22 mouse cellular contexts compared by ENCODE assay signal in genomic region chr10:118501571-118501970, GRCm38 (mm10).
DNase-seq lines count a peak whose midpoint lies in the region; ATAC-seq and TF ChIP-seq lines count a peak whose summit lies in the region.
"Had no signal": no experiment of that assay in that cellular context is flagged by ENCODE, and none has a peak within 500 bp of the region (broad histone marks: within the 10 kb centered on the region; RNA-seq: fewer than 3 reads in every experiment).

No protein-coding gene starts in this region.

- no peak overlapping the region for H3K27ac ChIP-seq in hindbrain, embryonic 12.5 days
- H3K27ac ChIP-seq in midbrain, embryonic 11.5 days (ENCODE audit: low read depth, low read length) = no peak overlapping the region
- H3K27ac ChIP-seq: forebrain, embryonic 10.5 days; forebrain, embryonic 13.5 days; gastrocnemius, adult 2 months; hindbrain, embryonic 13.5 days had no signal

- H3K4me2 ChIP-seq in hindbrain, embryonic 12.5 days (replicated peaks) = no peak overlapping the region
- no peak overlapping the region for H3K4me2 ChIP-seq in midbrain, embryonic 11.5 days
- H3K4me2 ChIP-seq: forebrain, embryonic 13.5 days; heart, embryonic 11.5 days; hindbrain, embryonic 13.5 days had no signal

- no peak for TF ChIP-seq POLR2A in lung, adult 2 months (IDR thresholded peaks at IDR 0.05; ENCODE audit: borderline replicate concordance, extremely low read depth, low read depth, low read length)

- no peak for TF ChIP-seq CTCF in lung, adult 2 months (IDR thresholded peaks at IDR 0.05; ENCODE audit: insufficient read depth, low read length)

- no peaks in the 10 kb centered on the region for H3K36me3 ChIP-seq in hindbrain, embryonic 12.5 days
- no peaks in the 10 kb centered on the region for H3K36me3 ChIP-seq in midbrain, embryonic 11.5 days (ENCODE audit: control insufficient read depth, insufficient read depth, low read length)
- H3K36me3 ChIP-seq: forebrain, embryonic 10.5 days; hindbrain, embryonic 13.5 days had no signal

- WGBS in lung, adult 2 months = 66% methylated on average over 3 of the region's 3 CpGs
- WGBS in hindbrain, embryonic 12.5 days = 84% methylated on average over 3 of the region's 3 CpGs
- 86% methylated on average over 3 of the region's 3 CpGs for WGBS in midbrain, embryonic 11.5 days

- no peak for ATAC-seq in hindbrain, embryonic 12.5 days (ENCODE audit: low FRiP score)
- ATAC-seq in midbrain, embryonic 11.5 days (ENCODE audit: low FRiP score) = no peak
- ATAC-seq: CD4-positive, CD25-positive, alpha-beta regulatory T cell, adult 4 months; forebrain, embryonic 13.5 days; forebrain, embryonic 16.5 days; hindbrain, embryonic 16.5 days had no signal

- H3K9ac ChIP-seq in hindbrain, embryonic 12.5 days = no peak overlapping the region
- no peak overlapping the region for H3K9ac ChIP-seq in midbrain, embryonic 11.5 days (ENCODE audit: low read length)
- H3K9ac ChIP-seq: forebrain, embryonic 13.5 days; hindbrain, embryonic 13.5 days had no signal

- H3K9me3 ChIP-seq in hindbrain, embryonic 12.5 days (replicated peaks) = no peaks in the 10 kb centered on the region
- H3K9me3 ChIP-seq in midbrain, embryonic 11.5 days (ENCODE audit: control insufficient read depth, low read length) = no peaks in the 10 kb centered on the region
- H3K9me3 ChIP-seq: forebrain, embryonic 10.5 days; forebrain, embryonic 13.5 days; hindbrain, embryonic 13.5 days had no signal

- H3K4me3 ChIP-seq in lung, adult 2 months (replicated peaks; ENCODE audit: extremely low read depth, low read depth, low read length) = no peak overlapping the region
- H3K4me3 ChIP-seq in hindbrain, embryonic 12.5 days = no peak overlapping the region
- no peak overlapping the region for H3K4me3 ChIP-seq in midbrain, embryonic 11.5 days (ENCODE audit: low read depth, low read length)
- H3K4me3 ChIP-seq: forebrain, embryonic 10.5 days; forebrain, embryonic 13.5 days; gastrocnemius, adult 2 months; hindbrain, embryonic 13.5 days had no signal

- no peaks in the 10 kb centered on the region for H3K27me3 ChIP-seq in hindbrain, embryonic 12.5 days
- no peaks in the 10 kb centered on the region for H3K27me3 ChIP-seq in midbrain, embryonic 11.5 days (ENCODE audit: control insufficient read depth, insufficient read depth, low read length)
- H3K27me3 ChIP-seq: forebrain, embryonic 13.5 days; hindbrain, embryonic 13.5 days had no signal

- no peaks in the 10 kb centered on the region for H3K4me1 ChIP-seq in lung, adult 2 months (ENCODE audit: control insufficient read depth, insufficient read depth, low read length)
- H3K4me1 ChIP-seq in hindbrain, embryonic 12.5 days = peaks cover 8% of the 10 kb centered on the region
- H3K4me1 ChIP-seq in midbrain, embryonic 11.5 days (ENCODE audit: control insufficient read depth, insufficient read depth, low read length) = peaks cover 4% of the 10 kb centered on the region; the same call in 1 of the 2 replicates

- peak; percentile 4 for DNase-seq in lung, postnatal 36 days
- no peak for DNase-seq in lung, adult 2 months
- peak; percentile 16 to 28 for DNase-seq in spleen, postnatal 10 days (ENCODE audit: low spot score in 2 of 2)
- no peak for DNase-seq in spleen, adult 12 weeks (ENCODE audit: low spot score)
- peak; percentile 56 to 64 for DNase-seq in spleen, postnatal 36 days (ENCODE audit: low spot score in 2 of 2)
- no peak for DNase-seq in midbrain, embryonic 11.5 days (ENCODE audit: low spot score, missing footprints)
- DNase-seq: adrenal gland, adult 8-10 months; adrenal gland, postnatal 25 days; cerebellum, adult 18-20 months; cerebellum, adult 9-10 months; cerebellum, postnatal 14 days; gastrocnemius, adult 2 months; gastrocnemius, postnatal 14 days; heart, adult 11 months had no signal

Comparison
In these comparisons a context has a peak if more than half of its experiments do, and no peak if none do; other contexts are left out.
1. DNase-seq: peak in lung, postnatal 36 days (single experiment), spleen, postnatal 10 days (2 of 2) and spleen, postnatal 36 days (2 of 2); none in lung, adult 2 months (single experiment), spleen, adult 12 weeks (single experiment) and midbrain, embryonic 11.5 days (single experiment).